8 mouse cellular contexts compared by ENCODE assay signal in genomic region chr10:78756021-78756420, GRCm38 (mm10). TPM values are rescaled to one million over a fixed set of nuclear protein-coding genes. Genes with fewer than 3 reads are reported as not detected.
DNase-seq lines count a peak whose midpoint lies in the region; ATAC-seq lines count a peak whose summit lies in the region.

No protein-coding gene starts in this region.

- H3K9ac ChIP-seq in intestine, embryonic 14.5 days (ENCODE audit: low read length): no peak overlapping the region
- no peak overlapping the region for H3K9ac ChIP-seq in intestine, embryonic 15.5 days

- H3K4me2 ChIP-seq in intestine, embryonic 14.5 days (ENCODE audit: low read length): no peak overlapping the region
- H3K4me2 ChIP-seq in intestine, embryonic 15.5 days (replicated peaks): no peak overlapping the region

- no peak overlapping the region for H3K4me3 ChIP-seq in intestine, embryonic 14.5 days (ENCODE audit: low read depth, low read length)
- no peak overlapping the region for H3K4me3 ChIP-seq in intestine, embryonic 15.5 days (replicated peaks)

- H3K9me3 ChIP-seq in intestine, embryonic 14.5 days (ENCODE audit: control insufficient read depth, low read length): no peaks in the 10 kb centered on the region
- no peaks in the 10 kb centered on the region for H3K9me3 ChIP-seq in intestine, embryonic 15.5 days

- no peaks in the 10 kb centered on the region for H3K27me3 ChIP-seq in intestine, embryonic 14.5 days (replicated peaks; ENCODE audit: control insufficient read depth, insufficient read depth, low read length)
- no peaks in the 10 kb centered on the region for H3K27me3 ChIP-seq in intestine, embryonic 15.5 days (replicated peaks)

- H3K36me3 ChIP-seq in intestine, embryonic 14.5 days (ENCODE audit: control insufficient read depth, insufficient read depth, low read length): no peaks in the 10 kb centered on the region
- H3K36me3 ChIP-seq in intestine, embryonic 15.5 days: no peaks in the 10 kb centered on the region

- intact Hi-C loops in gastrocnemius, postnatal 14 days (cut with DNase I; ENCODE audit: low total_unique reads): no loop called here

- 31% methylated on average over 6 of the region's 6 CpGs for WGBS in intestine, embryonic 14.5 days
- WGBS in intestine, embryonic 15.5 days: 33% methylated on average over 6 of the region's 6 CpGs

- peak; percentile 90 for DNase-seq in intestine, embryonic 14.5 days (ENCODE audit: low spot score)
- peak; percentile 14 for DNase-seq in MEL-GATA-1-ER (ENCODE audit: extremely low read depth, low read depth)
- DNase-seq in cerebellum, adult 9-10 months: peak; percentile 83
- peak; percentile 42 for DNase-seq in gastrocnemius, postnatal 14 days
- peak; percentile 78 for DNase-seq in left cerebral cortex, adult 11 months (ENCODE audit: low spot score)
- DNase-seq in ovary, postnatal 14 days (ENCODE audit: low spot score): peak; percentile 70
- peak; percentile 70 for DNase-seq in urinary bladder, postnatal 25 days (ENCODE audit: low spot score)

- no peak overlapping the region for H3K27ac ChIP-seq in intestine, embryonic 14.5 days (ENCODE audit: low read depth)
- no peak overlapping the region for H3K27ac ChIP-seq in intestine, embryonic 15.5 days

- no peak for ATAC-seq in intestine, embryonic 14.5 days (replicated peaks; ENCODE audit: low FRiP score, low TSS enrichment, low read depth)
- ATAC-seq in intestine, embryonic 15.5 days: no peak

- peaks cover 5% of the 10 kb centered on the region; the same call in 1 of the 2 replicates for H3K4me1 ChIP-seq in intestine, embryonic 14.5 days (replicated peaks; ENCODE audit: control insufficient read depth, insufficient read depth, low read length)
- peaks cover 3% of the 10 kb centered on the region; the same call in 1 of the 2 replicates for H3K4me1 ChIP-seq in intestine, embryonic 15.5 days (replicated peaks)

RNA-seq across cellular contexts. Expression of gene Ccdc105, which starts 3.2 kb away (rescaled TPM):
- polyA plus RNA-seq in intestine, embryonic 14.5 days (2014; fragmentation: Nextera tagmentation; extraction: Ambion mirVana): 0.11 TPM in 1 of 2 replicates, not detected in the other
- 0.14 TPM in 1 of 2 replicates, not detected in the other for polyA plus RNA-seq in intestine, embryonic 15.5 days (2015; fragmentation: Nextera tagmentation; extraction: Ambion mirVana)
- not detected for total RNA-seq in gastrocnemius, postnatal 14 days (2021)

RNA-seq across cellular contexts. Expression of gene Slc1a6, which starts 24.3 kb away (rescaled TPM):
- polyA plus RNA-seq in intestine, embryonic 14.5 days (2014; fragmentation: Nextera tagmentation; extraction: Ambion mirVana): 1.1 and 1.2 TPM in 2 replicates
- 1.3 and 1.5 TPM in 2 replicates for polyA plus RNA-seq in intestine, embryonic 15.5 days (2015; fragmentation: Nextera tagmentation; extraction: Ambion mirVana)
- total RNA-seq in gastrocnemius, postnatal 14 days (2021): under 1 TPM in 1 of 2 experiments, not detected in 1; 0.14 TPM

RNA-seq across cellular contexts. Expression of gene Casp14, which starts 37.9 kb away (rescaled TPM):
- 0.18 TPM in 1 of 2 replicates, not detected in the other for polyA plus RNA-seq in intestine, embryonic 14.5 days (2014; fragmentation: Nextera tagmentation; extraction: Ambion mirVana)
- 0.11 and 0.14 TPM in 2 replicates for polyA plus RNA-seq in intestine, embryonic 15.5 days (2015; fragmentation: Nextera tagmentation; extraction: Ambion mirVana)
- not detected for total RNA-seq in gastrocnemius, postnatal 14 days (2021)

Comparison
In these comparisons a context has a peak if more than half of its experiments do, and no peak if none do; other contexts are left out.
1. DNase-seq: peak in every context shown above with its lines; median percentile 90 in intestine, embryonic 14.5 days; 83 in cerebellum, adult 9-10 months; 78 in left cerebral cortex, adult 11 months; 70 in ovary, postnatal 14 days; 70 in urinary bladder, postnatal 25 days; 42 in gastrocnemius, postnatal 14 days; 14 in MEL-GATA-1-ER.